Mouse (Mus musculus): ENCODE measurements around the gene Pkd1l2.
A peak's percentile ranks its signal among the peaks of the same experiment; 100 is the strongest.

GRCm38 (mm10) chr8:117109018-117109711, 26.9 kb upstream of the Pkd1l2 start:
- TF ChIP-seq CTCF (IDR thresholded peaks at IDR 0.05; ENCODE audit: extremely low read depth, insufficient read length, insufficient replicate concordance, low read depth, low read length) (peak; percentile 57; the same call in 1 of the 2 replicates), POLR2A (IDR thresholded peaks at IDR 0.05; ENCODE audit: low read depth, low read length) (no peak)

Data from small intestine, adult 2 months (tissue).